Mouse (Mus musculus): ENCODE data around the gene Slc22a2. TPM values are rescaled to one million over a fixed set of nuclear protein-coding genes. Genes with fewer than 3 reads are reported as not detected.
"Not testable (repeated sequence)": the region's sequence is repeated elsewhere in the genome, so short reads cannot be mapped to it uniquely, and the experiment has no call there.

The Slc22a2 gene
- total RNA-seq, 2 experiments from 2014 or later = 0.98 to 1.3 TPM

DNA sequence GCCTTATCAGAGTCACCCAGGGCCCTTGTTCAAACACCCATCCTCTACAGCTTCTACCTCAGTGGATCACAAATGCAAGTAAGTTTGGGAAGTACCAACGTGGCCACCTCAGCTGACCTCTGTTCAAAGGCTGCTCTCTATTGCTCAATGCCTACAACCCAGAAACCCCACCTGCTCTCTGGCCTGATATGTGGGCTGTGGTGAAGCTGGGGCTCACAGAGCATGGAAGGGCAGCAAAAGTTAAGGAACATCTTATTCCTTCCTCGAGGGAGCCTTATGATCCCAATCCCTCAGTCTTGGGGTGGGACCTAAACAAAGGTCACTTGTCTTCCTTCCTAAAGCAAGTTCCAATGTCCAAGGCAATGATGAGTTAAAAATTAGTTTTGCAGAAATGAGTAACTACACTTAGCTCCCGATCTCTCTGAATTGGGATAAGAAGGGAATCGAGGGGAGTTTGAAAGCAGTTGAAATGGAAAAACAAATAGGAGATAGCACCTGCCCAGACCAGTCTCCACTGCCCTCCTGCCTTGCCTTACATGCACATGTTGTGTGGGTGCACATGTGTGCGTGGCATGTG is 87.2 kb downstream of the Slc22a2 start:
- no peak overlapping the region for H3K27ac ChIP-seq
- no peak for DNase-seq (ENCODE audit: extremely low spot score in 1 of 2, low spot score in 2 of 2)
- TF ChIP-seq CTCF (IDR thresholded peaks at IDR 0.05) = no peak
- intact Hi-C loops (cut with DNase I) = no loop called here
- H3K4me3 ChIP-seq = no peak overlapping the region

DNA sequence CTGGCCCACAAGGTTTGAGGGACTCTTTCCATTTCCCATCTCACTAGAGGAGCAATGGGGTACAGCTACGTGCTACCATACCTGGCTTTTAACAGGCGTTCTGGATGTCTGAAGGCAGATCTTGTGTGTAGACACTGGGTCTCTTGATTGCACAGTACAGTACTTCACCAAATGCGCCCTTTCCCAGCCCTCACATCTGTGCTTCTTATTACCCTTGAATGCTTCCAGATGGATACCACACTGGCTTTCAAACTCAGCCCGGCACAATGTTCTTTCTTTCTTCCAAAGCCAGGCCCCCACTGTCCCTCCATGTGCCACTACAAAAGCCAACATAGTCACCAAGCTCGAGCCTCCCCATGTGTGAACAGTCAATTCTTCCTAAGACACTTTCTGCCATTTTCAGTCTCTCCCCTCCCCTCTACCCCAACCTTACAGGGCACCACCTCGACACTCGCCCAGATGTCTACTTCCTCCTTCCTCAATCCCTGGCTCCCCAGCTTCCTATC is 88.4 kb downstream of the Slc22a2 start:
- H3K27ac ChIP-seq = no peak overlapping the region
- intact Hi-C loops (cut with DNase I) = no loop called here
- no peak for DNase-seq (ENCODE audit: extremely low spot score in 1 of 2, low spot score in 2 of 2)
- no peak overlapping the region for H3K4me3 ChIP-seq
- TF ChIP-seq CTCF (IDR thresholded peaks at IDR 0.05) = no peak

DNA sequence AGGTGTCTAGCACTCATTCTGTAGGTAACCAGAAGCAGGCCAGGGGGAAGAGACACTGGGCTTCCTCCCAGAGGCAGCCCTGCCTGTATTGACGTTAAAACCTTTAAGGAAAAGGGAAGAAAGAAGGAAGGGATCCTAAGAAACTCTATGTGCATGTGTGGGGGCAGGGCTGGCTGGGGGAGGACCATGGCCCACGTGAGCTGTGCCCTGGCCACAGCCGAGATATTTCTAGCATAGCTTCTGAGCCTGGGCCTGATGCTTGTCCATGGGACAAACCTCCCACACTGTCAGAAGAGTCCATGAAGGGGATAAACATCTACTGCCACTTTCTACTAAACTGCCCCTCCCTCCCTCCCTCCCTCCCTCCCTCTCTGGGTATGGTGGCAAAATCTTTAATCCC is 89.9 kb downstream of the Slc22a2 start:
- intact Hi-C loops (cut with DNase I) = no loop called here
- no peak overlapping the region for H3K4me3 ChIP-seq
- DNase-seq (ENCODE audit: extremely low spot score in 1 of 2, low spot score in 2 of 2) = no peak
- no peak overlapping the region for H3K27ac ChIP-seq
- no peak for TF ChIP-seq CTCF (IDR thresholded peaks at IDR 0.05)

DNA sequence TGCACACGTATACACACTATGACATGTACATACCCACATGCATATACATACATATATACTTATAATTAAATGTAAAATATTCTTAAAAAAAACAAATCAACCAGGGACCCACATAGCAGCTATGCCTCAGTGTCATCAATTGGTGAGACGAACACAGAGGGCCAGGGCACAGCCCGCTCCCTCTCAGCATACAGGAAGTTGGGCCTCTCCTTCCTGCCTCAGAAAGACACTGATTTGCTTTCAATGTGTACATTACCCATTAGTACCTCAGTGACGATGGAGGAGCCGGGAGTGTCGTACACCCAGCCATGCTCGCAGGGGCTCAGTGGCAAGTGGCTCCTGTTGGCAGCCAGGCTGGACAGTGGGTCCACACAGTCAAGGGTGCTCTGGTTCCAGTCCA is 91.0 kb downstream of the Slc22a2 start:
- intact Hi-C loops (cut with DNase I) = not testable (repeated sequence)

DNA sequence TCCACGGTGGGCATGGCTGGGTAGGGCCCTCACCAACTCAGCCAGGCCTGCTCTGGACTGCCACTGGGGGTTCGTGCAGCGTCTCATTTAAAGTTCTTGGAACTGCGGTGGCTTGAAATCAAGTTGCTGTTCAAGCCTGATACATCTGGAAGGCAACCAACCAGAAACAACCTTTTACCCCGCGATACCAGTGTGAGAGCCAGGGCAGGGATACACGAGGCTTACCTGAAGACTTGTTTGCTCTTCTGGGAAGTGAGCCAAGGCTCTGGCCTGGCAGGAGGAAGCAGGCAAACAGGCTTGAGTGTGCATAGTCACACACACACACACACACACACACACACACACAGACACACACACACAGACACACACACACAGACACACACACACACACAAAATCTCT is 91.7 kb downstream of the Slc22a2 start, which contains the start of gene Slc22a1:
Gene Slc22a1, minus strand, starts transcription at position 184 of the 400 bp plus-strand sequence.
- intact Hi-C loops (cut with DNase I) = no loop called here
- Histone ChIP-seq H3K4me3 (no peak within 1 kb of the TSS), H3K27ac (no peak within 1 kb of the TSS)
- TF ChIP-seq CTCF (IDR thresholded peaks at IDR 0.05) = no peak
- no peak for DNase-seq (ENCODE audit: extremely low spot score in 1 of 2, low spot score in 2 of 2)

More for the DNA sequence above, 91.0 kb downstream of the Slc22a2 start:
- not testable (repeated sequence) for H3K4me3 ChIP-seq; H3K27ac ChIP-seq; DNase-seq (ENCODE audit: extremely low spot score in 1 of 2, low spot score in 2 of 2)

DNA sequence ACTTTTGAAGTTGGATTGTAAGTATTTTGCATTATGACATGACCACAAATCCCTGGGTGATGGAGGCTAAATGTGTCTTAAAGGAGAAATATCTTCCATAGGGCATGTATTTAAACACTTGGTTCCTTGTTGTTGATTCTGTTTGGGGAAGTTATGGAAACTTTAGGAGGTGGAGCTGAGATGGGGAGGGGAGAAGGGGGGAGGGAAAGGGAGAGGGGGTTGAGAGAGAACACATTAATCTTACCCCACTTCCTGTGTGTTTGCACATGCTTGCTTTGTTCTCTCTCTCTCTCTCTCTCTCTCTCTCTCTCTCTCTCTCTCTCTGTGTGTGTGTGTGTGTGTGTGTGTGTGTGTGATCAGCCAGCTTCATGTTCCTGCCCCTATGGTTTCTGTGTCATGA is 93.2 kb downstream of the Slc22a2 start:
- intact Hi-C loops (cut with DNase I) = no loop called here
- Histone ChIP-seq H3K4me3 (no peak overlapping the region), H3K27ac (no peak overlapping the region)
- no peak for DNase-seq (ENCODE audit: extremely low spot score in 1 of 2, low spot score in 2 of 2)
- no peak for TF ChIP-seq CTCF (IDR thresholded peaks at IDR 0.05)

Other genes starting within 250 kb of the Slc22a2 start
- under 1 TPM in 1 of 2 experiments, not detected in 1; 0.11 TPM for gene Plg, start 205.5 kb upstream of the Slc22a2 start, total RNA-seq (2021)
- 1 to 10 TPM; 1.9 to 2.8 TPM for gene Slc22a3, start 76.4 kb upstream of the Slc22a2 start, total RNA-seq (2021)
- gene Slc22a1, start 91.7 kb downstream of the Slc22a2 start, total RNA-seq (2021) = under 1 TPM; 0.61 to 0.96 TPM
- gene Igf2r, start 185.5 kb downstream of the Slc22a2 start, total RNA-seq (2021) = 10 to 100 TPM; 29.1 to 29.3 TPM